Mouse (Mus musculus): ENCODE measurements at regions not wholly inside any gene's neighbourhood (a gene's known extent, or its start where the extent isn't known, plus 50 kb on each side); places are given as distances from the start of the nearest gene placed in this dataset.

DNA sequence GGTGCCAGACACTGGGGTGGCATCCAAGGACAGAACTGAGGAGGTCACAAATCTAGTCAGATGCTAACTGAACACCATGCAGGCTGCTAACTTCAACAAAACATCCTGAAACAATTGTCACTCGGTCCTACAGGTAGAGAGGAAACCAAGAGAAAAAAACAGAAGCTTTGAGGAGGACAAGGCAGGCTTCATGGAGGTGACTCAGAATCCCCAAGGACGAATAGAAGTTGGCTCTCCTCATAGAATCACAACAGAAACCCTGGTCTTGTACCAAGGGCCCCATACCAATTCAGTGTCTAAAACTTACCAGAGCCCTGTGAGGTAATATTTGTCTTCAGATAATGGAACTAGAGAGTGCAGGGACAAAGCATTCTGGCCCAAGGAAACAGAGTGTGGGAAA lies 206.1 kb upstream of the Tle3 start:
- WGBS, result 84% methylated on average over 2 of the region's 2 CpGs
- Histone ChIP-seq H3K4me2 (ENCODE audit: low read depth, severe bottlenecking) (no peak overlapping the region), H3K4me1 (ENCODE audit: control insufficient read depth, insufficient read depth, low read length) (peaks cover 46% of the 10 kb centered on the region), H3K9ac (ENCODE audit: low read length) (no peak overlapping the region), H3K36me3 (ENCODE audit: control insufficient read depth, insufficient read depth, low read length) (no peaks in the 10 kb centered on the region), H3K4me3 (ENCODE audit: low read depth, low read length) (no peak overlapping the region), H3K27ac (replicated peaks; ENCODE audit: low read depth, low read length) (no peak overlapping the region), H3K9me3 (ENCODE audit: control insufficient read depth, low read length) (no peaks in the 10 kb centered on the region), H3K27me3 (ENCODE audit: control insufficient read depth, insufficient read depth, low read length) (peaks cover 3% of the 10 kb centered on the region; the same call in 1 of the 2 replicates)
- DNase-seq (ENCODE audit: low spot score) (no peak), ATAC-seq (ENCODE audit: insufficient number of reproducible peaks, low FRiP score, low TSS enrichment, low read depth) (no peak)

DNA sequence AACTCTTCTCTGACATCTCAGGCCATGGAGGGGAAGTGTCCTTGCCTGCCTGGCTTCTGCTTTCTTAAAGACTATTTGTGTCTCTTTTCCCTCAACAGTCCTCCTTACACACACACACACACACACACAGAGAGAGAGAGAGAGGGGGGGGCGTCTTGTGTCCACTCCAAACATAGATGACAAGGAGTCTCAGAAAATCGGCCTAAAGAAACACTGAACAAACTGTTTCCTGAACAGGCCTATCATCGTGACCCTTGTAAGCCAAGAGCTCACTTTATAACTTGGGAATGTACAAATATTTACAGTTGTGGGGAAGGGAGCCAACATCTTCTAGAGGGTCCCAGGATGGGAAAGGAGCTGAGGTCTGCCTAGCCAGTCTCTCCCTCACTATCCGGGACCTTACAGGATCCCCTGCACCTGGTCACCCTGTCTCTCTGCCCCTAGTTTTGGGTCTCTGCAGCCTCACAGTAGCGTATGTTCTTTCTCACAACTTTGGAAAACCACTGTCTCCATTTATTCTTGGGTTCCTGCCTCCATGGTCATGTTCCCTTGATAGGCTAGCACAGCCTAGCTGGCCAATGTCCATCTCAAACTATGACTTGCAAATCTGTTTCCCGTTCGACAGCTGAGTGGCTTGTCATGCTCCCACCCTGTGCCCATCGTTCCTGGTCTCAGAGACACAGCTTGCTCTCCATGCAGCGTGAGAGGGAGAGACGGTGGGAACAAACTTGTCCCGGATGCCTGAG lies 204.9 kb upstream of the Tle3 start:
- ATAC-seq (ENCODE audit: insufficient number of reproducible peaks, low FRiP score, low TSS enrichment, low read depth) (no peak), DNase-seq (ENCODE audit: low spot score) (no peak)
- no peak overlapping the region for H3K4me3 ChIP-seq (ENCODE audit: low read depth, low read length)
- H3K4me2 ChIP-seq (ENCODE audit: low read depth, severe bottlenecking), result no peak overlapping the region
- H3K9me3 ChIP-seq (ENCODE audit: control insufficient read depth, low read length), result no peaks in the 10 kb centered on the region
- 84% methylated on average over 11 of the region's 11 CpGs for WGBS
- H3K4me1 ChIP-seq (ENCODE audit: control insufficient read depth, insufficient read depth, low read length), result peaks cover 42% of the 10 kb centered on the region
- no peak overlapping the region for H3K9ac ChIP-seq (ENCODE audit: low read length)
- H3K27me3 ChIP-seq (ENCODE audit: control insufficient read depth, insufficient read depth, low read length), result peaks cover 3% of the 10 kb centered on the region; the same call in 1 of the 2 replicates
- no peaks in the 10 kb centered on the region for H3K36me3 ChIP-seq (ENCODE audit: control insufficient read depth, insufficient read depth, low read length)
- H3K27ac ChIP-seq (replicated peaks; ENCODE audit: low read depth, low read length), result no peak overlapping the region

GRCm38 (mm10) chr9:61168931-61169330 lies 203.2 kb upstream of the Tle3 start:
- Histone ChIP-seq H3K4me3 (ENCODE audit: low read depth, low read length) (no peak overlapping the region), H3K9me3 (ENCODE audit: control insufficient read depth, low read length) (no peaks in the 10 kb centered on the region), H3K27ac (replicated peaks; ENCODE audit: low read depth, low read length) (no peak overlapping the region), H3K4me1 (ENCODE audit: control insufficient read depth, insufficient read depth, low read length) (peaks cover 26% of the 10 kb centered on the region), H3K27me3 (ENCODE audit: control insufficient read depth, insufficient read depth, low read length) (peaks cover 3% of the 10 kb centered on the region; the same call in 1 of the 2 replicates), H3K4me2 (ENCODE audit: low read depth, severe bottlenecking) (no peak overlapping the region), H3K9ac (ENCODE audit: low read length) (no peak overlapping the region), H3K36me3 (ENCODE audit: control insufficient read depth, insufficient read depth, low read length) (no peaks in the 10 kb centered on the region)
- WGBS, result 75% methylated on average over 7 of the region's 7 CpGs
- DNase-seq (ENCODE audit: low spot score), result no peak
- no peak for ATAC-seq (ENCODE audit: insufficient number of reproducible peaks, low FRiP score, low TSS enrichment, low read depth)

- Histone ChIP-seq H3K36me3 (ENCODE audit: control insufficient read depth, insufficient read depth, low read length) (no peaks in the 10 kb centered on the region), H3K27ac (replicated peaks; ENCODE audit: low read depth, low read length) (no peak overlapping the region), H3K4me3 (ENCODE audit: low read depth, low read length) (no peak overlapping the region), H3K4me2 (ENCODE audit: low read depth, severe bottlenecking) (no peak overlapping the region), H3K27me3 (ENCODE audit: control insufficient read depth, insufficient read depth, low read length) (peaks cover 3% of the 10 kb centered on the region; the same call in 1 of the 2 replicates), H3K9ac (ENCODE audit: low read length) (no peak overlapping the region), H3K4me1 (ENCODE audit: control insufficient read depth, insufficient read depth, low read length) (peaks cover 19% of the 10 kb centered on the region), H3K9me3 (ENCODE audit: control insufficient read depth, low read length) (no peaks in the 10 kb centered on the region)
- no peak for ATAC-seq (ENCODE audit: insufficient number of reproducible peaks, low FRiP score, low TSS enrichment, low read depth)
- no peak for DNase-seq (ENCODE audit: low spot score)
- 78% methylated on average over 9 of the region's 9 CpGs for WGBS
These were observed 202.6 kb upstream of the Tle3 start for GRCm38 (mm10) chr9:61169506-61170090.

GRCm38 (mm10) chr9:61170921-61171320 lies 201.2 kb upstream of the Tle3 start:
- 95% methylated on average over 6 of the region's 6 CpGs for WGBS
- H3K36me3 ChIP-seq (ENCODE audit: control insufficient read depth, insufficient read depth, low read length), result no peaks in the 10 kb centered on the region
- H3K9me3 ChIP-seq (ENCODE audit: control insufficient read depth, low read length), result no peaks in the 10 kb centered on the region
- H3K4me2 ChIP-seq (ENCODE audit: low read depth, severe bottlenecking), result no peak overlapping the region
- H3K4me1 ChIP-seq (ENCODE audit: control insufficient read depth, insufficient read depth, low read length), result peaks cover 12% of the 10 kb centered on the region; the same call in 1 of the 2 replicates
- H3K9ac ChIP-seq (ENCODE audit: low read length), result no peak overlapping the region
- H3K27ac ChIP-seq (replicated peaks; ENCODE audit: low read depth, low read length), result no peak overlapping the region
- DNase-seq (ENCODE audit: low spot score), result no peak
- peaks cover under 1% of the 10 kb centered on the region; the same call in 1 of the 2 replicates for H3K27me3 ChIP-seq (ENCODE audit: control insufficient read depth, insufficient read depth, low read length)
- H3K4me3 ChIP-seq (ENCODE audit: low read depth, low read length), result no peak overlapping the region
- ATAC-seq (ENCODE audit: insufficient number of reproducible peaks, low FRiP score, low TSS enrichment, low read depth), result no peak

GRCm38 (mm10) chr9:61172421-61172820 lies 199.7 kb upstream of the Tle3 start:
- Histone ChIP-seq H3K27me3 (ENCODE audit: control insufficient read depth, insufficient read depth, low read length) (no peaks in the 10 kb centered on the region), H3K36me3 (ENCODE audit: control insufficient read depth, insufficient read depth, low read length) (no peaks in the 10 kb centered on the region), H3K9me3 (ENCODE audit: control insufficient read depth, low read length) (no peaks in the 10 kb centered on the region), H3K4me2 (ENCODE audit: low read depth, severe bottlenecking) (no peak overlapping the region), H3K9ac (ENCODE audit: low read length) (no peak overlapping the region), H3K27ac (replicated peaks; ENCODE audit: low read depth, low read length) (no peak overlapping the region), H3K4me1 (ENCODE audit: control insufficient read depth, insufficient read depth, low read length) (peaks cover 11% of the 10 kb centered on the region; the same call in 1 of the 2 replicates), H3K4me3 (ENCODE audit: low read depth, low read length) (no peak overlapping the region)
- no peak for ATAC-seq (ENCODE audit: insufficient number of reproducible peaks, low FRiP score, low TSS enrichment, low read depth)
- no peak for DNase-seq (ENCODE audit: low spot score)

DNA sequence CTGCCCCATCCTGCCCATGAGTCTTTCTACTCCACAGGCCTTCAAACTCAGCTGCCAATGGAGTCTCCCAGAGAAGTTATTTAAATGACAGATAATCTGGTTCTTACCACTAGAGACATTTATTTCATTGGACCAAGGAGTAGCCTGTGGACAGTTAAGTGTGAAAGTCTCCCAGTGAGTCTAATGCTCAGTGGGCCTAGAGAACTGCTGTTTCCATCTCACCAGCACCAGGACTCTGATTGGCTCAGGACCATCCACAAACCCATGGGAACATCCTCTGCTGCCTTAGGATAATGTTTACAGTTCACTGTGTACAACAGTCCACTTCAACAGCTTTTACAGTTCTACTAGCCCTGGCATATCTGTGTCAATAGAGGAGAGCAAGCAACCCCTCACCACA lies 198.6 kb upstream of the Tle3 start:
- Histone ChIP-seq H3K27me3 (ENCODE audit: control insufficient read depth, insufficient read depth, low read length) (no peaks in the 10 kb centered on the region), H3K4me2 (ENCODE audit: low read depth, severe bottlenecking) (no peak overlapping the region), H3K27ac (replicated peaks; ENCODE audit: low read depth, low read length) (no peak overlapping the region), H3K4me3 (ENCODE audit: low read depth, low read length) (no peak overlapping the region), H3K9me3 (ENCODE audit: control insufficient read depth, low read length) (no peaks in the 10 kb centered on the region), H3K9ac (ENCODE audit: low read length) (no peak overlapping the region), H3K36me3 (ENCODE audit: control insufficient read depth, insufficient read depth, low read length) (no peaks in the 10 kb centered on the region), H3K4me1 (ENCODE audit: control insufficient read depth, insufficient read depth, low read length) (peaks cover 3% of the 10 kb centered on the region; the same call in 1 of the 2 replicates)
- DNase-seq (ENCODE audit: low spot score), result no peak
- ATAC-seq (ENCODE audit: insufficient number of reproducible peaks, low FRiP score, low TSS enrichment, low read depth), result no peak

GRCm38 (mm10) chr9:61175381-61175780 lies 196.8 kb upstream of the Tle3 start:
- Histone ChIP-seq H3K4me2 (ENCODE audit: low read depth, severe bottlenecking) (no peak overlapping the region), H3K27me3 (ENCODE audit: control insufficient read depth, insufficient read depth, low read length) (no peaks in the 10 kb centered on the region), H3K27ac (replicated peaks; ENCODE audit: low read depth, low read length) (no peak overlapping the region), H3K36me3 (ENCODE audit: control insufficient read depth, insufficient read depth, low read length) (no peaks in the 10 kb centered on the region), H3K9ac (ENCODE audit: low read length) (no peak overlapping the region), H3K4me3 (ENCODE audit: low read depth, low read length) (no peak overlapping the region), H3K4me1 (ENCODE audit: control insufficient read depth, insufficient read depth, low read length) (no peaks in the 10 kb centered on the region), H3K9me3 (ENCODE audit: control insufficient read depth, low read length) (no peaks in the 10 kb centered on the region)
- ATAC-seq (ENCODE audit: insufficient number of reproducible peaks, low FRiP score, low TSS enrichment, low read depth) (no peak), DNase-seq (ENCODE audit: low spot score) (no peak)
- WGBS, result 94% methylated on average over 2 of the region's 2 CpGs
